Mouse (Mus musculus): ENCODE results near the gene Zfp740.
"Not testable (repeated sequence)": the region's sequence is repeated elsewhere in the genome, so short reads cannot be mapped to it uniquely, and the experiment has no call there.

The Zfp740 gene

DNA sequence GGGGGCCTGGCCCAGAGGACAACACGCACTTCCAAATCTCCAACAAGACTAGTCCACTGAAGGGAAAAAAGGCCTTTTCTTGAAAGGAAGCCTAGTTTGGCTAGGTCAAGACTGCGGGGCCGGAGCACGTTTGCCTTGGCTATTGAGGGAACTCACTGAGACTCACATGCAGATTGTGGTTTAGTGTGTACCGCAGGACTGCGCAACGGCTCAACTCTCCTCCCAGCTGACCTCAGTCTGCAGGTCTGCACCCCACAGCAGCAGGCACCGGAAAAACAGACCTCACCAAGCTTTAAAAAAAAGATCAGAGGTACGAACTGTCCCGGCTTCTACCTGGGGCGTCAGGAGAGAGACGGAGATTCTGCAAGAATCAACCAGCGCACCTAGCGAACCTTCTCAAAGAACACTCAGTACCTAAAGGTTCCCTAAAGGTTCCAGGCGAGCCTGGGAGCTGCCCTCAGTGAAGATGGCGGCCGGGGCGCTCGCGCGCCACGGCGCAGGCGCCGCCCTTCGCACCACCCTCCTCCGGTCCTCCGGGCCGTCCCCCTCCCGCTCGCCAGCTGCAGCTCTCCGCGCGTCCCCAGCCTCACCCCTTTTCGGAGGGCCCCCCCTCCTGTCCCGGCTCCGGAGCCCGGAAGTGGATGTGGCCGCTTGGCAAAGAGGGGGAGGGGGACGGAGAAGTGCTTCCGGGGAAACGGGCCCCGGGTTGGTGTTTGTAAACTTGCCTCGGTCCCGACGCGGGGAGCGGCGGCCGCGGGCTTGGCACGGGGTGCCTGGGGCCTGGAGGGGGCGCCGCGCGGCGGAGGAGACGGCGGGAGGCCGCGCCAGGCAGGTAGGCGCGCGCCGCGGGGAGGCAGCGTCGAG lies at the start of gene Zfp740:
TSS of gene Zfp740 (plus strand) at position 279 of the 864 bp plus-strand sequence.
- DNase-seq (ENCODE audit: low read depth, low spot score), result peak; percentile 78

DNA sequence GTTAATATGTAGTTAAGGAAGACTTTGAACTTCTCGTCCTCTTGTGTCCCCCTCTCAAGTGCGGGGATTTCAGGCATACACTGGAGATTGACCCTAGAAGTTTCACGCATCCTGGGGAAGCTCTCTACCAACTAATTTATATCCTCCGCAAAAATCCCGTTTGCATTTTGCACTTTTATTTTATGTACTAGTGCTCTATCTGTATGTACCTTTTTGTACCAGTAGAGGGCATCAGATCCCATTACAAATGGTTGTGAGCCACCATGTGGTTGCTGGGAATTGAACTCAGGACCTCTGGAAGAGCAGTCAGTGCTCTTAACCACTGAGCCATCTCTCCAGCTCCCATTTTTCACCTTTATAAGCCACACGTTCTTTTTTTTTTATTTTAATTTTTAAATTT lies 48.0 kb upstream of the Zfp740 start:
- not testable (repeated sequence) for DNase-seq (ENCODE audit: low read depth, low spot score)

DNA sequence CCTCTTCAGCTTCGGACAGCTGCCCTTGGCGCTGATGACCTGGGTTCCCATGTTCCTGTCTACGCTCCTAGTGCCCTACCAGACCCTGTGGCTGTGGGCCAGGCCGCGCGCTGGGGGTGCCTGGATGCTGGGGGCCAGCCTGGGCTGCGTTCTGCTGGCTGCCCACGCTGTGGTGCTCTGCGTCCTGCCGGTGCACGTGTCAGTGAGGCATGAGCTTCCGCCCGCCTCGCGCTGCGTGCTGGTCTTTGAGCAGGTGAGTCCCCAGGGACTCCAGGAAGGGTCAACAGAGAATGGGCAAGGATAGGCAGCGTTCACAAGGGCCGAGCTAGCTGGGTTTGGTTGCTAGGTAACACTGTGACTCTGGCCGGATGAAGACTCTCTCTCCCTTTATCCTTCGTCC lies 46.2 kb upstream of the Zfp740 start:
- DNase-seq (ENCODE audit: low read depth, low spot score), result no peak

DNA sequence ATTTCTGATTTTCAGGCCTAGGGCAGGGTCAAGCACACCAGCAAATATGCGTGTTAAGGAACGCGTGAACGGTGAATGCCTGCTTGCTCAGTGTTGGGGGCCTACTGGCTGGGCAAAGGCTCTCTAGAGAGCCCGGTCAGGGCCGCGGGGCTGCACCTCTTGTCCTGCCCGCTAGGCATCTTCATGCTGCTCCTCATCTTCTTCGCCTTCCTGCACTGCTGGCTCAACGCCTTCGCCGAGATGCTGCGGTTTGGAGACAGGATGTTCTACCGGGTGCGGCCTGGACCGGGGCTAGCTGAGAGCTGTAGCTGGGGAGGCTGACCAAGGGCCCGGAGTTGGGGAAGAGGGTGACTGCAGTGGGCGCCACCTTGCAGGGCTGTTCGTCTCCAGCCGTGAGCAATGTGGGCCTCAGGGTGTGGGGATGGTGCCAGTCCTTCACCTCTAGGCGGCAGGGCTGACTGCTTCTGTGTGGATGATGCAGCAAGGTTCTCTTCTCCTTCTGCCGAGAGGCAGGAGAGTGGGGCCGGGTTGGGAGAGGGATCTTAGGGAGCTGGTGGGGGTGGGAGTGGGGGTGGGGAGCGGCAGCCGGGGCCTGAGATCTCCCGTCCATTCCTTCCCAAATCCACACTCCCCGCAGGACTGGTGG lies 42.5 kb upstream of the Zfp740 start:
- DNase-seq (ENCODE audit: low read depth, low spot score), result no peak

DNA sequence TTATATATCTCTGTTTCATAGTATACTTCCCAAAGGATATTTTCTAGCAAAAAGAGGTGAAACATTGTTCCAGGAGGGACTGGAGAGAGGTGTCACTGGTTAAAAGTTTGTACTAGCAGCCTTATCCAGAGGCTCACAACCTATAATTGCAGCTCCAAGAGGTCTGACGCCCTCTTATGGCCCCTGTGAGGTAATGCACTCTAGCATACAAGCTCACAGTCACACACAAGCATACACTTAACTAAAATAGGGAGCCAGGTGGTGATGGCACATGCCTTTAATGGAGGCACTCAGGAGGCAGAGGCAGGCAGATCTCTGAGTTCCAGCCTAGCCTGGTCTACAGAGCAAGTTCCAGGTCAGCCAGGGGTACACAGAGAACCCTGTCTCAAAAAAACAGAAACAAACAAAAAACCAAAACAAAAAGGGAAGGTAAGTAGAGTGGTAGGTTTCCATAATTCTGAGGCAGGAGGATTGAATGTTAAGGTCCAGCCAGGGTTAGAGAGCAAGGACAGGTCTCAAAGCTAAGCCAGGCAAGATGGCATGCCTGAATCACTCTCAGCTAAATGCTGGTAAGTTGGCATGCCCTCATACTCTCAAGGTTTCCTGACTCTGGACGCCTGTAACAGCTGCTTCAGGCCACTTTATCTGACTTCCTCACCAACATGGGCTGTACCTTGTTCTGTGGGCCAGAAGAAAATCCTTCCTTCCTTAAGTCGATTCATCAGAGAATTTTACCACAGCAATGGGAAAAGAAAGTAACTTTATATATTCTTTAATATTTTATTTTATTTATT lies 39.0 kb upstream of the Zfp740 start:
- no peak for DNase-seq (ENCODE audit: low read depth, low spot score)

DNA sequence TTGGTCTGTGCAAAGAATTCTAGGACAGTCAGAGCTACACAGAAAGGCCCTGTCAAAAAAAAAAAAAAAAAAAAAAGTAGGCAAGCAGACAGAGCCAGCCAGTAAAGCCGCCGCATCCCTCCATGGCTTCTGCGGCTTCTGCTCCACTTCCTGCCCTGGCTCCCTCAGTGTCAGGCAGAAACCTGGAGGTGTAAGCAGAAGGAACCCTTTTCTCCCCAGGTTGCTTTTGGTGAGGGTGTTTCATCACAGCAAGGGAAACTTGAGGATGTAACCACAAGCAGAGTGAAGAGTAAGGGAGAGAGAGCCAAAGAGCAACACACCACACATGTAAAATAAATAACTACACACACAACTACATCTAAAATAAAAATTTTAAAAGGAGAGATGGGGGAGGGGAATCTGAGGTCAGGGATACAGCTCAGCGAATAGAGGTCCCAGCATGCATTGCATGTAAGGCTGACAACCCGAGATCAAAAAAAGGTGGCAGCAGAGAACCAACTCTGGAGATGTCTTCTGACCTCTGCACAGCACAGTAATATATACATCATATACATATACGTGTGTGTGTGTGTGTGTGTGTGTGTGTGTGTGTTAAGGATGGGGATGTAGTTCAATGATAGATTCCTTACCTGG lies 37.5 kb upstream of the Zfp740 start:
- no peak for DNase-seq (ENCODE audit: low read depth, low spot score)

DNA sequence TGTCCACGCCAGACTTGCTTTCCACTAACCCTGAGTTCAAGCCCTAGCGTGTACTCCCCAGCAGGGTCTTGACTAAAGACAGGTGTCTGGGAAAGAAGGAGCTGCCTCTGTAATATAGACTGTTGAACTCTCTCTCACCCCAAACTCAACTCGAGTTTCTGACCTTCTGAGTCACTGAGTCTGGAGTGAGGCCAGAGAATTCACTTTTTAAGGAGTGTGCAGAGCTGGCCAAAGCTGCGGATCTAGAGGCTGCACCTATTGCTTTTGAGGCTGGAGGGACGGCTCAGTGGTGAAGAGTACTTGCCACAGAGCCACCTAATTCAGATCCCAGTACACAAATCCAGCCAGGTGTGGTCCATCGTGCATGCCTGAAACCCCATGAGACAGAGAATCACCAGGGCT lies 35.4 kb upstream of the Zfp740 start:
- no peak for DNase-seq (ENCODE audit: low read depth, low spot score)

DNA sequence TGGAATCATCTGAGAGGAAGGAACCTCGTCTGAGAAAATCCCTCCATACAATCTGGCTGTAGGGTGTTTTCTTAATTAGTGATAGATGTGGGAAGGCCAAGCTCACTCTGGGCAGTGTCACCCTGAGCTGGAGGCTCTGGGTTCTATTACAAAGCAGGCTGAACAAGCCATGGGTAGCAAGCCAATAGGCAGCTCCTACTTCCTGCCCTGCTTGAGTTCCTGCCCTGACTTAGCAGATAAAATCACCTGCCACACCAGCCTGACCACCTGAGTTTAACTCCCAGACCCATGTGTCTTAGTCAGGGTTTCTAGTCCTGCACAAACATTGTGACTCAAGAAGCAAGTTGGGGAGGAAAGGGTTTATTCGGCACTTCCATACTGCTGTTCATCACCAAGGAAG lies 34.0 kb upstream of the Zfp740 start:
- no peak for DNase-seq (ENCODE audit: low read depth, low spot score)

DNA sequence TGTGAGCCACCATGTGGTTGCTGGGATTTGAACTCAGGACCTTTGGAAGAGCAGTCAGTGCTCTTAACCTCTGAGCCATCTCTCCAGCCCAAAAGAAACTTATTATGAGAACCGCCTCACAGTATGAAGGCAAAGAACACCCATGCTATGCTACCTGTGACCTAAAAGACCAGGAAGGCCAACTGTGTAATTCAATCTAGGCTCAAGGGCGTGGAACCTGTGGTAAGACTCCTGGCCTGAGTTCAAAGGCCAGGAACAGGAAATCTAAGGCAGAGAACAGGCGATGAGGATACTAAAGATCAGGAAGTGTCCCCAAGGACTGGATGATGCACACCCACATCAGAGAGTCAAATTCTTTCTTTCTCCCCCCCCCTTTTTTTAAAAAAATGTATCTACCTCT lies 29.5 kb upstream of the Zfp740 start:
- no peak for DNase-seq (ENCODE audit: low read depth, low spot score)

DNA sequence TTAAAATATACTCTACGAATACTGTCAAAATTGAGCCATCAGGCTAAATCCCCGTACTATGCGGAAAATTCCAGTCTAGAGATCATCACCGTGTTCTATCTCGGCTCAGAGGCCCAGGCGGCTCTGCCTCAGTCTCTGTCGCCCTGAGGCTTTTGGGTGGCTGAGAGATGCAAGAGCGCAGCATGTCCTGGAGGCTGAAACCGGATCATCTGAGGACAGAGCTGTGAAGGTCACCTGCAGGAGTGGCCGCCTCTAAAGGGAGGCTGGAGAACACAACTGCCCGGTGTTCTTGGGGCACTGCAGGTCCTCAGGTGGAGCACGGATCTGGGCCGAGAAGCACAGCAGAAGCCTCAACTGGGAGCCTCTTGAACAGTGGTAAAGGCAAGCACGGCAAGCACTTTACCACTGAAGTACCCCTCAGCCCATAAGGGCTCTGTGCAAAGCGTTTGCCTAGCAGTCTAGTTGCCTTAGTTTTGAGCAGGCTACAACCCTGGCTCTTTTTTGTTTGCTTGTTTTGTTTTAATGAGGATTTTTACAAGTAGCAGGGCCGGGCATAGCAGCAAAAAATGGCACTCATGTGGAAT lies 27.2 kb upstream of the Zfp740 start:
- DNase-seq (ENCODE audit: low read depth, low spot score), result no peak

DNA sequence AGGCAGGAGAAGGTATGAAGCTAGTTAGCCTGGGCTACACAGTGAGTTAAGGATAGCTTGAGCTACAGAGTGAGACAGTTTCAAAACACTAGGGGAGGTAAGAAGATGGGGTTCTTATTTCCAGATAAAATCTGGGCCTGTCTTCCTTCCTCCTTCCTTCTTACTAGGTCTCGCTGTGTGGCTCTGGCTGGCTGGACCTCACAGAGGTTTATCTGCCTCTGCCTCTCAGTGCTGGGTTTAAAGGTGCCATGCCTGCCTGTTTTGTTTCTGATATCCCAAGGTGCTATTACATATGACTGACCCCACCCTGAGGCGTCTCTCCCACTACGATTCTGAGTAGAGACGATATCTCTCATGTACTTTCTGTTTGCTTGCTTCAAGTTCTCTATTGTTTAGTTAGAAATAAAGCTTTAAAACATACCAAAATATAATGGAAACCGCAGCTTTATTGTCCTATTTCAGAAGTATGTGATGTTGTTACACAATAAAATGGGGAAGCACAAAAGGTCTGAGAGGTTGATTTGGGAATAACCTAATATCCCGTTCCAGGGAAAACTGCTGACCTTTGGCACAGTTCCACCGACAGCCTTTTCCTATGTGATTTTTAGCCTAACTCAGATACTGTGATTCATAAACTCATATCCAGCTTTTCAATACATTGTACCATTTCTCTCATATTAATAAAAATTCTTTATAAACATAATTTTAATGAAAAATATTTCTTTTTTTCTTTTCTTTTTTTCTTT lies 26.3 kb upstream of the Zfp740 start:
- DNase-seq (ENCODE audit: low read depth, low spot score), result no peak

DNA sequence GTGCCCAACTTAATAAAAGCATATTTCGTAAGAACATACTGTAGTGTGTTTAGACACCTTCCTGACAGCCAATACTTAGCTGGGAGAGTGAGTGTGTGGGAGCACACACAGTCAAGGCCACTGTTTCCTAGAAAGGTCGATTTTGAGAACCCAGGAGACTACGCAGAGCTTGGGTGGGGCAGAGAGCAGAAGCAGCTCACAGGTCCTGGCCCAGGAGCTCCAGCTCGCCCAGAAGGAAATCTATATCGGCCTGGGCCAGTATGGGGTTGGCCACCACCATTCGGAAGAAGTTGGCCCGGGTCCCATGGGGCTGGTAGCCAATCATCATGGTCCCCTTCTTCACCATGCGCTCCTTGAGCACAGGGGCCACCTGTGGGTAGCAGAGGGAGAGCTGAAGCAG lies 25.6 kb upstream of the Zfp740 start:
- no peak for DNase-seq (ENCODE audit: low read depth, low spot score)

DNA sequence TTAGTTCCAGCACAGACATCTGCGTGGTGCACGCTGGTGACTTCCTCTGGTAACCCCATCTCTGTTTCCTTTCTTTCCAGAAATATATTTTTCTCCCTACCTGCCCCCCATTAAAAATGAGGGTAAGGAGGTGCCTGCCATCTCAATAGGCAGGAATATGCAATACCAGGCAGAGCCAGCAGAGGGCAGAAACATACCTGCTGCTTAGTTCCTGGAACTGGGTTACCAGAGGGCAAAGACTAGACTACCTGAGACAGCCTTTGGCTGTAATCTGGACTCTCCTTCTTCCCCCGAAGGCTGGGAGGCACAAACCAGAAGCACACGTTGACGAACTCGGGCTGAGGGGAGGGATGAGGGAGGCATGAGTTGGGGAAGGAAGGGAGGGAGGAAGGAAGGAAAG lies 24.8 kb upstream of the Zfp740 start:
- peak; percentile 55 for DNase-seq (ENCODE audit: low read depth, low spot score)

DNA sequence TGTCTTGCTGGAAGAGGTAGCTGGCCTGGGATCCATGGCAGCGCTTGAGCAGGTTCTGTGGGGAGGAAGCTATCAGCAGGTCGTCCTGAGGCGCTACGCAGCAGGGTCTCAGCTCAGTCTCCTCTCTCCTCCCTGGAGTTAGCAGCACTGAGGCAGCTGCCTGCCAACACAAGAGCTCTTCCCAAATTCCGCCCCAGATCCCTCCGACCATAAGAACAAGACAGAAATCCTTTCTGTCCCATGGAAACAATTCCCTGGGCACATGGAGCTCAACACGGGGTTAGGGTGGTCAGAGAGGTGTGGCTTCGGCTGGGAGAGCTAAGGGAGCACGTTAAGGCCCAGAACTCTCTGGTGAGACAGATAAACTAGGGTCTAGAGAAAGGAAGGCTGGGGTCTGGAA lies 23.9 kb upstream of the Zfp740 start:
- DNase-seq (ENCODE audit: low read depth, low spot score), result no peak

DNA sequence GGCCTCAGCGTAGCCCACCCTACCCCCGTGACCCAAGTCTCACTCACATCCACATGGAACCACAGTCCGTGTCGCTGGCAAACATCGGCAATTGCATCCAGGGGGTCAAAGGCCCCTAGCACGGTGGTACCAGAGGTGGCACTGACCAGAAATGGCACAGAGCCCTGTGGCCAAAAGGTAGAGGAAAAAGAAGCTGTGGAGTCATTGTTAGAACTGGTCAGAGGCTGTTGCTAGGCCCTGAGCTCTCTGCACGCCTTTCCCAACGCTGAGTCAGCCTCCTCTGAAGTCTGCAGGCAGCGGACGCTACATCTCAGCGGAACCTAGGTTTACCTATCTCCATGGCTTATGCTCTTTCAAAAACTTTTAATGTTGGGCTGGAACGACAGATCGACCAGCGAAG lies 23.1 kb upstream of the Zfp740 start:
- no peak for DNase-seq (ENCODE audit: low read depth, low spot score)

DNA sequence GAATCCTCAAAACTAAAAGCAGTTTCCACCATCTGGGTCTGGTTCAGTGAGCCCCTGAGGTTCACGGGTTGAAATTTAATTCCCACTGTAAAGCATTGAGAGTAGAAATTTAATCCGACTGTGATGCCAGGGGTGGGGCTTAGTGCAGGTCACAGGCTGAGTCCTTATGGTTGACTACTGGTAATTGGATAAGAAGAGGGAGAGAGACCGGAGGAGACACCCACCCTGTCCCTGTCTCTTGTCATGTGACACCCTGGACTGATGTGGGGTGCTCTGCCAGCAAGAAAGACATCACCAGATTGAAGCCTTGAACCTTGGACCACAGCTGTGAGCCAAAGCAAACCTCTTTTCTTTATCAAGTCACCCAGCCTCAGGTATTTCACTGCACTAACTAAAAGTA lies 20.0 kb upstream of the Zfp740 start:
- no peak for DNase-seq (ENCODE audit: low read depth, low spot score)

DNA sequence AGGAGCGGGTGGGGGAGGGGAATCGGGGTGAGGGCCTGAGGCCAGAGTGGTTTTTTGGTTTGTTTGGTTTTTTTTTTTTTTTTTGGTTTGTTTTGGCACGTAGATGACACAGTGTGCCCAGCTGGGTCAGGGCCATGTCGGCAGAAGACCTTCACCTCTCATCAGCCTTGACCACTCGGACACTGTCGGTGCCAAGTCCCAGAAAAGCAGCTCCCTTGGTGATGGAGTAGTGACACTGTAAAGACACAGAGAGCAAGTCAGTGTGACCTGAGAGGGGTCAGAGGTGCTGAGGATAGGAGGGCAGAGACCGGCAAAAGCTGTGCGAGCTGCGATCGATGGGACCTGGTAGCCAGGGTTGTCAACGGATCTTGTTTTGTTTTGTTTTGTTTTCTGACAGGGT lies 16.8 kb upstream of the Zfp740 start:
- DNase-seq (ENCODE audit: low read depth, low spot score), result no peak

DNA sequence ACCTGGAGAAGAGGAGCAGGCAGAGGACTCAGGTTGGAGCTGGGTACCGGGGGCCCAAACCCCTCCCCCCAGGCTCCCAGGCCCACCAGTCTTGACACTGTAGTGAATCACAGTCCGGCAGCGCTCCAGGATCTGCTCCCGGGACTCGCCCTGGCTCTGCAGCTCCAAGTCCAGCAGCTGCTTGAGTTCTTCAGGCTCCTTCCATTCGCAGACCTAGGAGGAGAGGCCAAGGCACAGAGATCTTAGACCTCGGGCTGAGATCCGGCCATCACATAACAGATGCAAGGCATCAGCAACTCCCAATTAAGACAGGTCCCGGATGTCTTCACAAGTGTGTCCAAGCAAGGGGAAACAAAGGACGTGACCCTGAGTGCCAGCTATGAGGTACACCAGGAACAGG lies 15.0 kb upstream of the Zfp740 start:
- no peak for DNase-seq (ENCODE audit: low read depth, low spot score)

DNA sequence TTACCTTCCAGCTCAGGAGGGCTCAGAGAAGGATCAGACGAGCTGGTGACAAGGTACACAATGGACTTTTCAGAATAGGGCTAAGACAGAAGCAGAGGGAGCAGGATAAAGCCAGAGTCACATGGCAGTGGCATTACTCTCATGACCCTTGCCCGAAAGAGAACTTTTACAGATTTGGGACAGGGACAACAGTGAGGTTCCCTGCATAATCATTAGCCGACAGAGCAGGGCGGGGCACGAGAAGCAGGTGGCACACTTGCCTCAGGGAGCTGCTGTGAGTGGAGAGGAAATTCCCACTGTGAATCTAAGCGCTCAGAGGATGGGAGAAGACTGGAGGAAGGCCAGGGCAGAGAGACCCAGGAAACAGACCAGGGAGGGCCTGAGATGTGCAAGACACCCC lies 14.2 kb upstream of the Zfp740 start:
- no peak for DNase-seq (ENCODE audit: low read depth, low spot score)

DNA sequence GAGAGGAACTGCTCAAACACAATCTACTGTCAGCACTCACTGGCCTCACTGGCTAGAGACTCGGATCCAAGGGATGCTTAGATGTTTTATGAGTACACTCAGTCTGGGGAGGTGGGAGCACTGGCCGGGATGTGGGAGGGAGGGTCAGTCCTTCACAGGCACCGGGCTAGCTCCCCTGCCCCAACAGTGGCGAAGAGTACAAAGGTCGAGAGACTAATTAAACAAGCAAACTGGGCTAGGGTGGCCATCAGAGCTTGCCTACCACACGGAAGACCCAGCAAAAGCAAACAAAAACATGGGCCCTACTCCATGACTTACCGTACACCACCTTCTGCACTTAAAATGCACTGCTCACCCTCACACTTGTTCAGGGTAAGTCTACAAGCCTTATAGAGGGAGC lies 11.3 kb upstream of the Zfp740 start:
- DNase-seq (ENCODE audit: low read depth, low spot score), result no peak

DNA sequence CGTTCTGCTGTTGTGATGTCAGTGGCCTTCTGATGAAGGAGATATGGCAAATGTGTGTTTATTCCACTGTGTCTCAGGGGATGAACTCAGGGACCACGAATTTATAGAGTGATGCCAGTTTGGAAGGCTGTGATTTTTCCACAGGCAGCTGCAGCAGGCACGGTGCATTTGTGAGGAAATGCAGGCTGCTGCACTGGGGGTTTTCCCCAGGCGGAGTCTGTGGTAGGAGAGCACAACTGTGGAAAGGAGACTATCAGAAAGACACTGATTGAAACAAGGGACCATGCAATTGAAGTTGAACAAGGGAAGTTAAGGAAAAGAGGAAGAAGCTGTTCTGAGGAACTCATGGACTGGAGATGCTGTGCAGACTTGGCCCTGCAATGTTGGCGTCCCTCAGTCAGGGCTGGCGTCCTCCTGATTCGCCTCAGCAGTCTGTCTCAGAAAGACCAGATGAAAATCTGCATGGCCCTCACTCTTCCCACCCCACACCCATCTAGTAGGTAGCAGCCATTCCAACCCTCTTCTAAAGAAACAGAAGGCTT lies 10.7 kb upstream of the Zfp740 start:
- DNase-seq (ENCODE audit: low read depth, low spot score), result no peak

Measured in c-Kit-negative CD71-positive TER-119-positive erythroid progenitor cells, embryonic 14.5 days (primary cell).